Mouse (Mus musculus) 3134 (cell line): ENCODE results near the gene Slc9b2.

Source experiments
- DNase-seq: peaks from one replicate; pipeline ENCODE4 v3.0.0-alpha.2; 2011; ENCODE audit warnings: low spot score; ENCODE audit not compliant: insufficient read length; ENCODE audit errors: extremely low read depth

Slc9b2 gene

DNA sequence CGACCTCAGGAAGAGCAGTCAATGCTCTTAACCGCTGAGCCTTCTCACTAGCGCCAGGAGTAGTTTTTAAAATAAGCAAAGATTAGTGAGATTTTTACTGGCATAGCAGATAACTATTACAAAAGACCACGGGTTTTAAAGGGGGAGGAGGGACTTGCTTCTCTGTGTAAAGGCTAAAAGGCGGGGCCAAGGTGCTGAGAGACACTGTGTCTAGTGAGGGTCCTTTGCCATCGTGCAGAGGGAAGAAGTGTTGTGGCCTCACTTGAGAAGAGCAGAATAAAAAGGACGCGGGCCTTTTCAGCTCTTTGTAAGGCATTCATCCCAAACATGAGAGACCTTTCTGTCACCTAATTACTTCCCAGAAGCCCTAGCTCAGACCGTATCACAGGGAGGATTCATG lies 2.9 kb upstream of the Slc9b2 start:
- DNase-seq, result no peak

DNA sequence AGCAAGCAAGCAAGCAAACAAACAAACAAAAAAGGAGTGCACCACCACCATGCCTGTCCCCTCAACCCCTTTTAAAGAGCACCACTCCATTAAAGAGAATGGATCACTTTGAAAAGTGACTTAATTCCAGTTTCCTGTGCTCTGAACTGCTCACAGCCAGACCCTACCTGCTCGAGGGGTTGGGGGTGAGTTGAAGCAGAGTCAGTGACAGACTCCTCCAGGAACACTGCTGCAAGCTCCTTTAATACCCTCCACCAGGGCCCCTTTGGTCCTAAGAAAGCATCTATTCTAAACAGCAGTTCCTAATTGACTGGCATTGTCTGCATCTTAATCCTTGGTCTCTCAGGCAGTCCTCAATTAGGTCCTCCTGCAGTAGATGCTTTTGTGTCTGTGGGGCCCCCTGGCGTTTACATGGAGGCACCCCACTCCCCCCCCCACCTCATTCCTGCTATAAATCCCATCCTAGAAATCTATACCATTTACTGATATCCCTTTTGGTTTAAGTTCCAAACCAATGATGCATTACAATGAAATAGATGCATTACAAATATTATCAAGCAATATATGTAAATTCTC lies 5.5 kb downstream of the Slc9b2 start:
- DNase-seq, result no peak

DNA sequence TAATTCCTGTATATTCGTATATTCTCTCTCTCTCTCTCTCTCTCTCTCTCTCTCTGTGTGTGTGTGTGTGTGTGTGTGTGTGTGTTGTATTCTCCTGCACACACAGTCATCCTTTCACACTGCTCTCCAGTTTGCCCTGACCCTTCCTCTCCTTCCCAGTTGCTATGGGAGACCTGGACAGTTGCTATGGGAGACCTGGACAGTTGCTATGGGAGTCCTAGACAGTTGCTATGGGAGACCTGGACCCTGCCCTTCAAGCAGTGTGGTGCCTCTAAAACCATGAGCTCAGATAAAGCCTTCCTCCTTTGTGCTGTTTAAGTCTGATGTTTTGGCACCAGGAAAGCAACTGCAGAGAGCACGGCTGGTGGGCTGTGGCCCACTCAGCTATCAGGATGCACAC lies 6.2 kb downstream of the Slc9b2 start:
- DNase-seq, result no peak

DNA sequence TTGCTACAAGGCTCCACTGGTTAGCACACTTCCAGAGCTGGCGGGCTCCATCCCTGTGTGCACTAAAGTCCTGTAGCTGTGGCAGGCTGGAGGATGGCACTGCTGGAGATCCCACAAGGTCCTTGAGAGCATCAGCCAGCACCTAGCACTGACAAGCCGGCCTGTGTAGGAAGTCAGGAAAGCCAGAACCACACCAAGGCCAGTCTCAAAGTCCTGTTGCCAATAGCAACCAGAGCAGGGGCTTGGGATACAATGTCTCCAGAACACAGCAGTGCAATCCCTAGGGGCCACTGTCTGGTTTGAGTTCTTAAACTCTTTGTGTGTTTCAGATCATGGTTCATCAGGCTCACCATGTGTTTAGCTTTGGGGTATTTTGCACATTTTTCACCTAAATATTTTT lies 7.3 kb downstream of the Slc9b2 start:
- no peak for DNase-seq

DNA sequence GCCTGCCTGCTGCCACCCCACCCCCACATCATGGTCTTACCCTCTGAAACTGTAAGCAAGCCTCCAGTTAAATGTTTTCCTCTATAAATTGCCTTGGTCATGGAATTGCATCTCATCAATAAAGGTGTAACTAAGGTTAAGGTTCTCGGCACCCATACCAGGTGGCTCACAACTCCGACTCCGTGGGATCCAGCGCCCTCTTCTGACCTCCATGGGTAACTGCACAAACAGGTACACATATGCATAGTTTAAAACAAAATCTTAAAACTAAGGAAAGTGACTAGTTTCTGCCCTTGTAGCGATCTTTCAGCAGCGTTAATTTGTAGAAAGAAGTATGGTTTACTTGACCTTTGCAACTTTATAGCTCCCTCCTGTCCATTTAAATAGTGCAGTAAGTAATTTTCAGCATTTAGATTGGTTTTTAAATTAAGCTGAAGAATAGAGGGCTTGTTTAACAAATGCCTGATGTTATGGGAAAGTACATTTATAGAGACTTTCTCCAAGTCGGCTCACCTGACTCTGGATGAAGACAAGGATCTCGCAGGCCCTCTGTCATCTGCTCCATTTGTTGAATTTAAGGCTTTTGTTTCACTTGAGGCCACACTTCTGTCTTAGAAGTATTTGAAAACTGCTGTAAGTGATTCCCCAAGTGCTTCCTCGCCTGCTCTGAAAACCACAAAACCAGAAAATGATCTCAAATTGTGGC lies 8.4 kb downstream of the Slc9b2 start:
- no peak for DNase-seq

DNA sequence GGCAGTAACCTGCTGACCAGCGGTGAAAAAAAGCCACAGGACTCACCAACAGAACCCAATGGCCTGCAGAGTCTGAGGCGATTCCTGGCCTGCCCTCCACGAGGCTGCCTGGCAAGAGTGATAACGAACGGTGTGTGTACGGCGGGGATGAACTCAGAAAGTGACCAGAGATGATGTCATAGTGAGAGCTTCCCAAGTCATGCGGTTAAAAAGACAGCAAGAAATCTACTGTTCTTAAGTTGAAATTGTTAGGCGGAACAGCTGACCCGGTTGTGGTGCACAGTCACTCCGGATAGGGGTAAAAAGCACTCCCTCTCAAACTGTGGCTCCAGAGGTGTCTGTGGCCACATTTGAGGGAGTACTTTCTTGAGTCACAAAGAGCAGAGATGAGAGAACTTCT lies 10.8 kb downstream of the Slc9b2 start:
- no peak for DNase-seq

DNA sequence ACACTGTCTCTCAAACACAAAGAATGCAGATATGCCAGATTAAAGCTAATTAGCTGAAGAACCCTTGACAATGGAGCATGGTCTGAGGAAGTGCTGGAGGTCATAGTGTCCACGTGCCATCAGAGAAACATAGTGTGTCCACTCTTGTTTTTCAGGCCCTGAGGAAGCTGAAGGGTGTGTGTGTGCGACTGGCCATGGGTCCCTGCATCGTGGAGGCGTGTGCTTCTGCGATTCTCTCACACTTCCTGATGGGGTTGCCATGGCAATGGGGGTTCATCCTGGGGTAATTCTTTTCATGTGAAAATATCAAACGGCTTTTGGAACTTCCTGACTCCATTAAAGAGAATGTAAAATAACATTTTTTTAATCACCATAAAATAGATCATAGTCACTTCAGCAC lies 16.9 kb downstream of the Slc9b2 start:
- DNase-seq, result no peak

DNA sequence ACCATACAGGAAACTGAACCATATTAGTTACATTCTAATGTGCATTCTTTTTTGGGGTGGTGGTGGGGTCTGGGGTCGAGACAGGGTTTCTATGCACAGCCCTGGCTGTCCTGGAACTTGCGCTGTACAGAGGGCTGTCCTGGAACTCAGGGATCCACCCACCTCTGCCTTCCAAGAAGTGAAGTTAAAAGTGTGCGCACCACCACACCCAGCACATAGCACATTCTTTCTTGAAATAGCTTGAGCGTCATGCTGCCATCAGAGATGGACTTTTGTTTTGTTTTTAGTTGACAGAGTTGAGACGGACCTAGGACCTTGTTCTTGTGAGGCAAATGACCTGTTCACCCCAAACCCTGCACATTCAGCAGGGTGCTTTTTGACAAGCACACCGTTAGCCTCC lies 19.7 kb downstream of the Slc9b2 start:
- DNase-seq, result no peak

DNA sequence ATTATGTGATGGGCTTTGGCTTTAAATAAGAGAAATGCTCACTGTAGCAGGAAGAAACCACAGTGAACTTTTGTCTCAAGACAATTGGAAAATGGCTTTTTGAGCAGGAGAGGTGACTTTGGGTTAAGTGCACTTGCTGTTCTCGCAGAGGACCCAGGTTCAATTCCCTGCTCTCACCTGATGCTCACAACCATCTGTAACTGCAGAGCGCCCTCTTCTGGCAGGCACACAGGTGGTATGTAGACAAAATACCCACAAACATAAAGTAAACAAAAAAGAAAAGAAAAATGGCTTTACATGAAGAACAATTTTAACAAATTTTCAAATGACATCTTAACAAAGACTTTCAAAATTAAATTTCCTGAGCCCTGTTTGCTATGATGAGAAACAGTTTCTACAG lies 20.1 kb downstream of the Slc9b2 start:
- no peak for DNase-seq

DNA sequence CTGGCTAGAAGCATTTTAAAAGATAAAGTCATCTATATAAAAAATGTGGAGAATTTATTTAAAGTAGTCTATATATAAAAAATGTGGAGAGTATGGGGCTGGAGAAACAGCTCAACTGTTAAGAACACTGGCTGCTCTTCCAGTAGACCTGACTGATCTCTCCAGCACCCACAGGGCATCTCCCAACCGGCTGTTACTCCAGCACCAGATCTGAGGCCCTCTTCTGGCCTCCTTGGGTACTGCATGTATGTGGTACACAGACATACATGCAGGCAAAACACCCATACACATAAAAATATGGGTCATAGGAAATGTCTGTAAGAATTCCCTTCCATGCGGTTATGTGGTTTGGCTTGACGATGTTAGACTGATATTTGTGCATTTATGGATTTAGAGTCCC lies 21.1 kb downstream of the Slc9b2 start:
- peak; percentile 18 for DNase-seq

DNA sequence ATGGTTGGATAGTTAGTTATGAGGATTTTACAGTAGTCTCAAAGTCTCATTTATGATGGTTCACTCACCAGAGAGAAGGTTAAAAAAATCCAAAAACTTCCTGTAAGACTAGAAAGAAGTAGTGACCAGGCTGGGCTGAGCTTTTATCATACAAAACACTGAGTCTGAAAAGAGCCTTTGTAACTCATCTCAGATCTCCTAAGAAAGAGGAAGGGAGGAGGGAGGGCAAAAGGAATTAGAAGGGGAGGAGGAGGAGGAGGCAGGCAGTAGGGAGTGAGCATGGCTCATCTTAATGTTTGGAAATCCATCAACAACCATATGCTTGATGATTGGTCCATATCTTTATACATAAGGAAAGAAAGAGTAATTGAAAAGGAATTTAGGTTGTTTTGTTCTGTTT lies 25.2 kb downstream of the Slc9b2 start:
- no peak for DNase-seq

DNA sequence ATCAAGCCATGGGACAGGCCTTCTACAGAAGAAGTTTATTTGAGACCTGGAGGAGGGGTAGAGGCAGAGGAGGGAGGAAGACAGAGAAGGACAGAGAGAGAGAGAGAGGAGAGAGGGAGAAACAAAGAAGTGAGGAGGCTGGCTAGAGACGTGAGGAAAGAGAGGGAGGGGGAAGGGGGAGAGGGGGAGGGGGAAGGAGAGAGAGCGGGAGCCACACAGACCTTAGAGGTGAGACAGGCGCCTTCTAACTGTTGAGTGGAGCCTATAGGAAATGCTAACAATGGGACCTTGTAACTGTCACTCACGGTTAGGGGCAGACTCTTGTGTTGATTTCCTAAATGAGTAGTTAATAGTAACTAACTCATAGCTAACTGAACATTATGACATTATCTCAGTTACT lies 26.3 kb downstream of the Slc9b2 start:
- no peak for DNase-seq

DNA sequence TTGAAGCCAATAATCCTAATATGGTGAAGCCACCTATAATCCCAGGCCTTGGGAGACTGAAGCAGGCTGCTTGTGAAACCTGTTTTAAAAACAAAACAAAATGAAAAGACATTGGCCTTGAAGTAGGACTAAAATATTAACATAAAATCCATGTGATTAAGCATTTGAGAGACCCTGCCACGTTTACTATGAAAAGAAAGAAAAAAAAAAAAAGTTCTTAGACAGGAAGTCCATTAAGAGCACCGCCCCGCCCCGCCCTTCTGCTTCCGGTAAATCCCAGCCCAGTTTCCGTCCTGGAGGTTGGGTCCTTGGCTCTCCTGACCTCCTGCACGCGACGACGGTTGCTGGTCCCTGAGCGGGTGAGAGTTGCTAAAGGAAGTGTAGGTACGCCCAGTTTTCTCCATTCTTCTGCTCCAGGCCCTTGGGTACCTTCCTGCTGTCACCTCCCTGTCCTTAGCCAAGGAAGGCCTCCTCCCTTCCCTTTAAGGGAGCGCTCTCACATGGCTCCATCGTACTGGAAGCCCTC lies 40.3 kb downstream of the Slc9b2 start, which contains the start of gene Slc9b1:
TSS of gene Slc9b1 (plus strand) at position 291 of the 526 bp plus-strand sequence.
- peak; percentile 76 for DNase-seq

DNA sequence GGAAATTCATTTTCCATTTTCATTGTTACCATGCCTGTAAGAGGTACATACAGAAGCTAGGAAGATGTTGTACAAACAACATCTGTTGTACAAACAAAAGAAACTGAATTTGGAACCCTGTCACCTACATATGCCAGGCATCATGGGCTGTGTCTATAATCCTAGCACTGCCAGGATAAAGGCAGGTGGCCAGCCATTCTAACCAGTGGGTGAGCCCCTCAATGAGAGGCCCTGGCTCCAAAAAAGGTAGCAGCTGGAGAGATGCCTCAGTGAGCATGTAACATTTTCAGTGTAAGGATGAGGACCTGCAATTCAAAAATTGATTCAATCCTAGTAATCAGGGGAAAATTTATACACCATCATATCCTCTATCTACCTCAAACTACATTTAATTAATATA lies 41.5 kb downstream of the Slc9b2 start:
- DNase-seq, result no peak

DNA sequence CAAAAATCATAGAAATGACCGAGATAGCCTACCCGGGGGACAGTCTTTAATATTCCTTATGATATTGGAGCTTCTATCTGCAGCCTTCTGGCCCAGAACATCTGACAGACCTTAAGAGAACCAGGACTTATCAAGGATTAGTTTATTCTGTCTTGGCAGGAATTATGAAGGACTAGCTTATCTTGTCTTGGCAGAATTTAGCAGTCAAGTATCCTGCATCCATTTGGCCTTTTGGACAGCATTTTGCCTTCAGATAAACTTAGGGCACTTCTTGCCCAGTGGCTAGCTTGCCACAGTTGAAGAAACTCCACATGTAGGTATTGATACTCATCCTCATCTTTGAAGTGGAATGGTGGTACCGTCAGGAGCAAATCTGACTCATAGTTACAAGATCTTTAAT lies 44.4 kb downstream of the Slc9b2 start:
- DNase-seq, result no peak

DNA sequence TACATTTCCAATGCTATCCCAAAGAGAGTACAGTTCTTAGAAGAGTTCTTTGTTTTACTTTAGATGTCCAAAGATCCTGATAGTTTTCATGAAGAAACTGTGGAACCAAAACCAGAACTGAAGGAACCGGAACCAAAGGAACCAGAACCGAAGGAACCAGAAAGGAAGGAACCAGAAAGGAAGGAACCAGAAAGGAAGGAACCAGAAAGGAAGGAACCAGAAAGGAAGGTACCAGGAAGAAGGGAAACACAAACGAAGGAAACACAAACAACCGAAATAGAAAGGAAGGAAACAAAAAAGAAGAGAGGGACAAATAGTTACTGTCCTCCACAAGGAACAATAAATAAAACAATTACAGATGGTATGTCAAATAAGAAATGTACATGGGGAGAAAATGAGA lies 49.9 kb downstream of the Slc9b2 start:
- no peak for DNase-seq

DNA sequence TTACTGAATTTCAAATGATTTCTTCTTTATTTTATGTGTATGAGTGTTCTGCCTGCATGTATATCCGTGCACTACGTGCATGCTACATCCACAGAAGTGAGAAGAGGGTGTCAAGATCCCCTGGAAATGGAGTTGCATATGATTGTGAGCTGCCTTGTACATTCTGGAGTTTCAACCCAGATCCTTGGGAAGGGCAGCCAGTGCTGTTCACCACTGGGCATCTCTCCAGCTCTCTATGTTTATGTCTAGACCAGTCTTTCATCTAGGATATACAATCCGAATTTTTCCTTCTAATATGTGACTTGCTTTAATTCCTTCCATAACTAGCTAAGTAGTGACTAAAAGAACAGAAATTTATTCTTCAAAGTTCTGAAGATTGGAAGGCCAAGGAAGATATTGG lies 68.3 kb downstream of the Slc9b2 start:
- no peak for DNase-seq

DNA sequence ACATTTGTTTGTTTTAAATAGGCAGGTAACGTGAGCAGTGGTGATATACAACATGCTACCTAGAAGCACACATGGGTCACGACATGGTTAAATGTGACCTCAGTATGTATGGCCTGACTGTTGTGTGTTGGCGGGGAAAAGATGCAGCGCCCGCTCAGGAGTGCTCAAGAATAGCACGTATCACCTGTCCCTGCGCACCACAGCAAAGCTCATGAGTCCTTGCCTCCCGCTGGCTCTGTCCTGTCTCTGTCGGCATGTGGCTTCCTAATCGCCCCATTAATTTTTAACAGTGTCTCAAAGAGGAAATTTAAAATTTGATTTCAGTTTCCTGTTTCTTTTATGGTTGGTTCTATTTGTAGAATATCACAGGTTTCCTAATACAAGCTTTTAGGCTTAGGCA lies 69.9 kb downstream of the Slc9b2 start:
- no peak for DNase-seq

DNA sequence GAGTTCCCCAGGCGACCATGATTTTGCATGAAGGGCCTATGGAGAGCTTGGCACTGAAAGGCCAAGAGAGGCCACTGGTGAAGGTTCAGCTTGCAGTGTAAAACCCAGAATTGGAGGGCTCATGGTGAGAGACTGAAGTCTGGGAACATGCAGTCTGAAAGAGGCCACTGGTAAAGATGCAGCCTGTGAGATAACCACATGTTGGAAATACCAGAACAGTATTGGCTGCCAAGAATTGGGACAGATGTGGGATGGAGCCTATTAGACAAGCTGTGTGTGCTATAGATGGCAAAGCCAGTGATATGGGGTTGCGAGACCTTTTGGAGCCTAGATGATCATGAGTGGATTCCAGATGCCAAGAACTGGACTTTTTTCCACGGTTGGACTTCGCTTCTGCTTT lies 72.4 kb downstream of the Slc9b2 start:
- no peak for DNase-seq

DNA sequence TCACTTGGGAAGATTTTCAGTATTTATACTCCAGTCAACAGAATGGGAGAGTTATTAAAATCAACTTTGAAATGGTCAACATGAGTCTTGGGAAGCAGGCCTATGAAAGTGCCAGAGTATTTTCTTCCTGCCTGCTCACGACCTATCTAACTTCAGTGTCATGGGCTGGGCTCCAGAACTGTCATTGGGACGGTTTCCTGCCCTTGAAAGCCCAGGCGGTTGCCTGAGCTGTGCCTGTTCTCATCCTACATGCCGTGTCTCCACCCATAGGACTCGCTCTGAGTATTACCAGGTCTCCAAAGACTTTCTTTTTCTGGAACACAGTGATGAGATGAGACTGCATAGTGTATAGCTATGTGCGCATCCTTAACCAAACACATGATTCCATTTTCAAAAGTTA lies 85.7 kb downstream of the Slc9b2 start:
- DNase-seq, result no peak
